In the genomic region with DNA sequence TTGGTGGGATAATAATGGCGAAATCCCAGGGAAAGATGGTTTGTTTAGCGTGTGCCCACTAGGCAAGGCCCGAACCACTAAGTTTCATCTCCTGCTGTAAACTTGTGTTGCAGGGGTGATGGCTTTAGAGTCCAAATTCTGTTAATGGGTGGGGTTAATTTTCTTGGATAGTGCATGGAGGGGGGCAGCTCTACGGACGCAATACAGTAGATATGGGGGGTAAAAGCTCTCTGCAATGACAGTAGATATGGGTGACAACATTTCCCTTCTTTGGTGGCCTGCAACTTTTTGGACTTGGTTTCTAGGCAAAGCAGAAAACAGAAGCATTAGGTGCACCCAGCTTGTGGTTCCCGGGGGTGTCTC, we compare ENCODE assay signal across 8 mouse cellular contexts. TPM values are rescaled to one million over a fixed set of nuclear protein-coding genes. Genes with fewer than 3 reads are reported as not detected.
DNase-seq lines count a peak whose midpoint lies in the region; ATAC-seq and TF ChIP-seq lines count a peak whose summit lies in the region.
"Had no signal": no experiment of that assay in that cellular context is flagged by ENCODE, and none has a peak within 500 bp of the region (broad histone marks: within the 10 kb centered on the region; RNA-seq: fewer than 3 reads in every experiment).

No protein-coding gene starts in this region.

- peak overlapping the region; percentile 94 for H3K4me2 ChIP-seq in lung, embryonic 16.5 days (ENCODE audit: low read depth, low read length)
- peak overlapping the region; percentile 99 for H3K4me2 ChIP-seq in limb, embryonic 11.5 days (ENCODE audit: low read depth, severe bottlenecking)

- no peak for DNase-seq in lung, postnatal 25 days (ENCODE audit: low spot score)
- no peak for DNase-seq in forebrain, embryonic 10.5 days (ENCODE audit: extremely low spot score, low spot score)
- DNase-seq in limb, embryonic 11.5 days (ENCODE audit: low spot score) = no peak
- DNase-seq in left cerebral cortex, adult 18-20 months (ENCODE audit: low spot score in 2 of 2) = no peak
- no peak for DNase-seq in layer of hippocampus, adult 18-20 months (ENCODE audit: low spot score in 2 of 2)

- H3K4me3 ChIP-seq in lung, embryonic 16.5 days (ENCODE audit: low read length) = peak overlapping the region; percentile 69
- H3K4me3 ChIP-seq in forebrain, embryonic 10.5 days = peak overlapping the region; percentile 88
- peak overlapping the region; percentile 58 for H3K4me3 ChIP-seq in limb, embryonic 11.5 days (ENCODE audit: low read depth, low read length)
- H3K4me3 ChIP-seq in olfactory bulb, adult 2 months (ENCODE audit: insufficient read depth, low read depth, low read length) = peak overlapping the region; percentile 94

- H3K36me3 ChIP-seq in lung, embryonic 16.5 days (ENCODE audit: control insufficient read depth, insufficient read depth, low read length) = no peaks in the 10 kb centered on the region
- H3K36me3 ChIP-seq in forebrain, embryonic 10.5 days (replicated peaks) = peaks cover 8% of the 10 kb centered on the region; the same call in 1 of the 2 replicates
- H3K36me3 ChIP-seq in limb, embryonic 11.5 days (ENCODE audit: control insufficient read depth, insufficient read depth, low read length) = no peaks in the 10 kb centered on the region

- TF ChIP-seq CTCF in olfactory bulb, adult 2 months (IDR thresholded peaks at IDR 0.05; ENCODE audit: insufficient read depth, low read depth, low read length) = no peak

- H3K4me1 ChIP-seq in lung, embryonic 16.5 days (replicated peaks; ENCODE audit: control insufficient read depth, insufficient read depth, low read length) = peaks cover 7% of the 10 kb centered on the region
- peaks cover 39% of the 10 kb centered on the region for H3K4me1 ChIP-seq in forebrain, embryonic 10.5 days
- H3K4me1 ChIP-seq in limb, embryonic 11.5 days (ENCODE audit: control insufficient read depth, insufficient read depth, low read length) = no peaks in the 10 kb centered on the region
- peaks cover 21% of the 10 kb centered on the region for H3K4me1 ChIP-seq in olfactory bulb, adult 2 months (ENCODE audit: control insufficient read depth, insufficient read depth, low read length)

- 0 out of 2 replicates have a peak, but pooled peaks cover 2% of the 10 kb centered on the region for H3K27me3 ChIP-seq in lung, embryonic 16.5 days (ENCODE audit: control insufficient read depth, insufficient read depth, low read depth, low read length)
- peaks cover 77% of the 10 kb centered on the region for H3K27me3 ChIP-seq in forebrain, embryonic 10.5 days (ENCODE audit: poor library complexity, severe bottlenecking)
- H3K27me3 ChIP-seq in limb, embryonic 11.5 days (ENCODE audit: control insufficient read depth, insufficient read depth, low read length) = peaks cover 12% of the 10 kb centered on the region; the same call in 1 of the 2 replicates

- peak overlapping the region; percentile 89 for H3K9ac ChIP-seq in lung, embryonic 16.5 days (ENCODE audit: low read length)
- H3K9ac ChIP-seq in limb, embryonic 11.5 days (ENCODE audit: low read length) = peak overlapping the region; percentile 82

- no peaks in the 10 kb centered on the region for H3K9me3 ChIP-seq in lung, embryonic 16.5 days (ENCODE audit: control insufficient read depth, low read length)
- H3K9me3 ChIP-seq in forebrain, embryonic 10.5 days = no peaks in the 10 kb centered on the region
- H3K9me3 ChIP-seq in limb, embryonic 11.5 days (ENCODE audit: control insufficient read depth, low read length) = no peaks in the 10 kb centered on the region

- no peak overlapping the region; the same call in 1 of the 2 replicates for H3K27ac ChIP-seq in lung, embryonic 16.5 days (ENCODE audit: low read length)
- peak overlapping the region; percentile 96 for H3K27ac ChIP-seq in forebrain, embryonic 10.5 days
- no peak overlapping the region for H3K27ac ChIP-seq in limb, embryonic 11.5 days (replicated peaks; ENCODE audit: low read depth, low read length)
- H3K27ac ChIP-seq in olfactory bulb, adult 2 months (ENCODE audit: insufficient read depth, low read depth, low read length) = peak overlapping the region; percentile 81

- WGBS in lung, embryonic 16.5 days = 55% methylated on average over 6 of the region's 6 CpGs
- 72% methylated on average over 6 of the region's 6 CpGs for WGBS in forebrain, embryonic 10.5 days
- WGBS in limb, embryonic 11.5 days = 71% methylated on average over 6 of the region's 6 CpGs
- 57% methylated on average over 6 of the region's 6 CpGs for WGBS in olfactory bulb, adult 2 months

- ATAC-seq in lung, embryonic 16.5 days (ENCODE audit: low read depth) = no peak
- no peak for ATAC-seq in limb, embryonic 11.5 days (ENCODE audit: insufficient number of reproducible peaks, low FRiP score, low TSS enrichment, low read depth)

- no peak for TF ChIP-seq POLR2A in olfactory bulb, adult 2 months (IDR thresholded peaks at IDR 0.05; ENCODE audit: insufficient read depth, low read depth, low read length)

RNA-seq across cellular contexts. Expression of gene Acot7, which starts 0.8 kb away (rescaled TPM):
- polyA plus RNA-seq in lung, embryonic 16.5 days (2015; fragmentation: Nextera tagmentation; extraction: Ambion mirVana) = 66.5 and 69.0 TPM in 2 replicates
- 61.0 and 64.4 TPM in 2 replicates for polyA plus RNA-seq in forebrain, embryonic 10.5 days (2016; fragmentation: Nextera tagmentation; extraction: Ambion mirVana)
- polyA plus RNA-seq in limb, embryonic 11.5 days (2014; fragmentation: Nextera tagmentation; extraction: Ambion mirVana) = 32.1 and 33.3 TPM in 2 replicates
- polyA plus RNA-seq in olfactory bulb, adult 2 months (2012; ENCODE audit: insufficient read depth, insufficient read length, low replicate concordance, missing spikeins) = not detected in 2 replicates
- 100 to 1,000 TPM; 328 to 345 TPM for total RNA-seq in left cerebral cortex, adult 18-20 months (2021)
- 100 to 1,000 TPM; 329 to 352 TPM for total RNA-seq in layer of hippocampus, adult 18-20 months (2021)

RNA-seq across cellular contexts. Expression of gene Hes2, which starts 18.5 kb away (rescaled TPM):
- 0.54 and 0.87 TPM in 2 replicates for polyA plus RNA-seq in lung, embryonic 16.5 days (2015; fragmentation: Nextera tagmentation; extraction: Ambion mirVana)
- polyA plus RNA-seq in forebrain, embryonic 10.5 days (2016; fragmentation: Nextera tagmentation; extraction: Ambion mirVana) = not detected in 2 replicates
- not detected in 2 replicates for polyA plus RNA-seq in limb, embryonic 11.5 days (2014; fragmentation: Nextera tagmentation; extraction: Ambion mirVana)
- not detected in 2 replicates for polyA plus RNA-seq in olfactory bulb, adult 2 months (2012; ENCODE audit: insufficient read depth, insufficient read length, low replicate concordance, missing spikeins)
- not detected for total RNA-seq in left cerebral cortex, adult 18-20 months (2021)
- not detected for total RNA-seq in layer of hippocampus, adult 18-20 months (2021)
- polyA plus RNA-seq: brain, embryonic 14.5 days had no signal

RNA-seq across cellular contexts. Expression of gene Espn, which starts 25.0 kb away (rescaled TPM):
- 6.6 and 10.1 TPM in 2 replicates for polyA plus RNA-seq in lung, embryonic 16.5 days (2015; fragmentation: Nextera tagmentation; extraction: Ambion mirVana)
- 5.6 and 5.9 TPM in 2 replicates for polyA plus RNA-seq in forebrain, embryonic 10.5 days (2016; fragmentation: Nextera tagmentation; extraction: Ambion mirVana)
- 1.6 and 1.9 TPM in 2 replicates for polyA plus RNA-seq in limb, embryonic 11.5 days (2014; fragmentation: Nextera tagmentation; extraction: Ambion mirVana)
- polyA plus RNA-seq in olfactory bulb, adult 2 months (2012; ENCODE audit: insufficient read depth, insufficient read length, low replicate concordance, missing spikeins) = not detected in 2 replicates
- total RNA-seq in left cerebral cortex, adult 18-20 months (2021) = 1 to 10 TPM; 3.0 to 3.4 TPM
- 1 to 10 TPM; 2.8 to 3.0 TPM for total RNA-seq in layer of hippocampus, adult 18-20 months (2021)

Comparison
In these comparisons a context has a peak if more than half of its experiments do, and no peak if none do; other contexts are left out.
1. H3K27ac ChIP-seq: peak in forebrain, embryonic 10.5 days (single experiment) and olfactory bulb, adult 2 months (single experiment); none in lung, embryonic 16.5 days (single experiment) and limb, embryonic 11.5 days (single experiment).
2. RNA of gene Acot7, which starts 0.8 kb away (polyA plus RNA-seq): 66.5 to 69.0 TPM in lung, embryonic 16.5 days, 61.0 to 64.4 TPM in forebrain, embryonic 10.5 days and 32.1 to 33.3 TPM in limb, embryonic 11.5 days; not detected in olfactory bulb, adult 2 months; every median in the first group is over 10 times any median in the second.
3. Peak in every context shown above with its lines, with median percentiles within 50 percentile points of each other: H3K4me3 ChIP-seq.